Mouse (Mus musculus): ENCODE results near the gene 1700113H08Rik.

DNA sequence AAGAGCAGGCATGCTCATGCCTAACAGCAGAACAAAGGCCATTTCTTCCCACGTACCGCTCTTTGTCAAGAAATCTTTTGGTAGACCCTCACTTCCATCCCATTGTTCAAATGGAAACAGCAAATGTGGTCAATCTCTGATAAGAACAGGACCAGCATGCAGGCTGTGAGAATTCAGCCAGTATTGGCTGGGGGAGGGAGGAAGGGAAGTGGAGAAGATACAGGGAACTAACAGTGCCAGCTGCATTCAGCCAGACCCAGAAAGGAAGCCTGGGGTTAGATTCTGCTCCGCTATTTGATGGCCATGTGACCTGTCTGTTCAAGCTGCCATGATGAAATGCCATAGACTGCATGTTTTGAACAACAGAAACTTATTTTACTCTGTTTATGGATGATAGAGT is 18.0 kb upstream of the 1700113H08Rik start:
- no peak for TF ChIP-seq CTCF (IDR thresholded peaks at IDR 0.05)
- no peak for TF ChIP-seq EP300 (IDR thresholded peaks at IDR 0.05)

All from lung, postnatal 0 days (tissue).